Mouse (Mus musculus): ENCODE data around the gene Nmnat3.

GRCm38 (mm10) chr9:98272734-98273133, 14.5 kb upstream of the Nmnat3 start:
- TF ChIP-seq CTCF (conservative IDR thresholded peaks at IDR 0.05; ENCODE audit: low read length) (no peak), POU5F1 (IDR thresholded peaks at IDR 0.05; ENCODE audit: borderline replicate concordance, low read length) (no peak), NANOG (IDR thresholded peaks at IDR 0.05; ENCODE audit: borderline replicate concordance, low read length) (no peak)

Measured in E14TG2a.4 (cell line).